Mouse (Mus musculus): ENCODE measurements at regions not wholly inside any gene's neighbourhood (a gene's known extent, or its start where the extent isn't known, plus 50 kb on each side); places are given as distances from the start of the nearest gene placed in this dataset.
A peak's percentile ranks its signal among the peaks of the same experiment; 100 is the strongest.
"Not testable (repeated sequence)": the region's sequence is repeated elsewhere in the genome, so short reads cannot be mapped to it uniquely, and the experiment has no call there.

DNA sequence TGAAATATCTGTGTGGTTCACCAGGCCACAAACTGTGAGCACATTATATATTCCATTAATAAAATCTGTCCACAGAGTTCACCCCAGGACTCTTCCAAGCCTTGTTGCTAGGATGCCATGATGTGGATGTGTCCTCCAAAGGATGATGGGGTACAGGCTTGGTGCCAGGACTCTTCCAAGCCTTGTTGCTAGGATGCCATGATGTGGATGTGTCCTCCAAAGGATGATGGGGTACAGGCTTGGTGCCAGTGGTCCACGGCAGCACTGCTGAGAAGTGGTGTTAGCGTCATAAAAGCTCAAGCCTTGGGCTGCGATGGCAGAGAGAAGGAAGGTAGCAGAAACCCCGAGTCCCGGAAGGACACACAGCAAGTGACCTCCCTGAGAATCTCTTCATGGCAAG, 153.4 kb downstream of the Srek1 start:
- not testable (repeated sequence) for DNase-seq (ENCODE audit: low spot score)

DNA sequence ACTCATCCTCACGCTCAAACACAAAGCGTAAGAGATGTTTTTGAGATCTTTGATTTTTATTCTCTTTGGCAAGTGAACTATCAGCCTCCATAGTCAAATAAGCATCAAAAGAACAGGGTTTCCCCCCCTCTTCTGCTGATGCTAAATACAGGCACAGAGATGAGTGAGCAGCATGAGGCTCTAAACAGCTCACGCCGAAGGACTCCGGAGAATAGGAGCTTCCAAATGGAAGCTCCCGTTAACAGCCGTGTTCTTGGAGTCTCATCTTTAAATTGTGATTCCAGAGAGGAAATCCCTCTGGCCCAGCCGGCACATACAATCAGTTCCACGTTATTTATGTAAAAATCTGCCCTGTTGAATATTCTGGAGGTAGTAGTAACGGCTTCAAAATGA, 161.1 kb downstream of the Srek1 start:
- no peak for DNase-seq (ENCODE audit: low spot score)

DNA sequence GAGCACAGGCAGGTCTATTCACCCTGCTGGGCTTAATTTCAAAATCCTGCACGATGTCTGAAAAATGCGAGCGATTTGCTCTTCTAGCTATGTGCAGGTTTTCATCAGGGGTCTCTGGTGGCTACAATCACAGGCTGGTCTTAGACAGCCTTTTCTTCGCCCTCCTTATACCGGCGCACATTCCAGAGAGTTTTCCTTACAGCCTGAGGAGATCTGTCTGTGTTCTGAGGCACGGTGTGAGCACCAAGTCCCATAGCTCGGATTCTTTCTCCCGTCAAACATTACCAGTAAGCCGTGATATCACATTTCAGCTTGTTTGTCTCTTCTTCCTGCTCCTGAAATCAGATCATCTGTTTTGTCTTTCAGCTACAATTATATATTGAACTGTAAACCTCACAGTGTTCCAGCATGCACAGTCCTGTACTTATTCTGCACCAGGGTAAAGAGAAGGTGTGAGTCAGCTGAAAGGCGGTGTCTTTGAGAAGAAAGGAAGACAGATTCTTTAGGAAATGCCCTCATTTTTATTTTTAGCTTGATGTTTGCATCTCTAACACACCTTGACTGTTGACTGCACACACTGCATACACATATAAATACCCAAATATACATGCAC, 161.6 kb downstream of the Srek1 start:
- peak; percentile 22 for DNase-seq (ENCODE audit: low spot score)

DNA sequence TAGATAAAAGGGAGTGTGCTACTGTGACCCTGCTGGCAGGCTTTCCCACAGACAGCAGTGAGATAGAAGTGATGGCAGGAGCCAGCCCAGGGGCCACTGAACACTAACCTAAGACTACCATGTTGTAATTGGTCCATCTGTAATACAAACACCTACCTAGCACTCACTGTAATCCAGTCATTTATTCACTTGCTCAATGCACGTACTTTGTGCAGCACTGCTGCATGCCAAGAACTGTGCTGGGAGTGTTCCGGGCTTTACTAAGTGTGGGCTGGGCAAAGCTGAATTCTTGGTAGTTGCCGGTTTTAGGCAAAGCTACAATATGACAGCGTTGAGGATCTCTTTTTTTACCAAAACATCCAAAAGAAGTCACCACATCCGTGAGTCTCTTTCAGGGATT, 172.1 kb downstream of the Srek1 start:
- DNase-seq (ENCODE audit: low spot score) = no peak

DNA sequence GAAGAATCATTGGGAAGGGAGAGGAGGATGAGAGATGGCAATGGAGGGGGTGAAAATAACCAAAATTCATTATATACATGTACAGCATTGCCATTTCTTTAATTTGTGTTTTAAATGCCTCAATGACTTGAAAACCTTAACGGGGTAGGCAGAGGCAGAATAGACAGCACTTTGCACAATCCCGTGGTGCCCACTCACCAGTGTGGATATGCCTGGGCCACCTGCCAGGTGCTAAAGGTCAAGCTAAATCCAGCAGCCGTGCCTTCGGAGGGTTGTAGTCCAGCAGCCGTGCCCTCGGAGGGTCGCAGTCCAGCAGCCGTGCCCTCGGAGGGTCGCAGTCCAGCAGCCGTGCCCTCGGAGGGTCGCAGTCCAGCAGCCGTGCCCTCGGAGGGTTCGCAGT, 182.0 kb downstream of the Srek1 start:
- no peak for DNase-seq (ENCODE audit: low spot score)

DNA sequence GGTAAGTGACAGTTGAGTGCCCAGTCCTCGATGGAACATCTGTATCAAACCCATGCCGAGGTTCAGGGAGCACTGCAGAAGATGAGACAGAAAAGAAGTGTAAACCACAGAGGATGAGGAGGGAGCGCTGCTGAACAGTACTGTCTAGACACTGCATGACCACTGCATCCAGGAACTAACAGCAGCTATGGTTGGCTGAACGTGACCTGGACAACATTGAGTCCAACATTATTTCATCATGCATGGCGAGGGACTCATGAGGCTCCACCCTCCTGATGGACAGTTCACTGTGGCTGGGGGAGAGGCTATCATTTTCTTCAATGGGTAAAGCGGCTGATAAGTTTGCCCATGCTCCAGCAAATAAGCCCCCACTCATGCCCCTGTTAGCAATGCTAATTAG, 182.5 kb downstream of the Srek1 start:
- no peak for DNase-seq (ENCODE audit: low spot score)

DNA sequence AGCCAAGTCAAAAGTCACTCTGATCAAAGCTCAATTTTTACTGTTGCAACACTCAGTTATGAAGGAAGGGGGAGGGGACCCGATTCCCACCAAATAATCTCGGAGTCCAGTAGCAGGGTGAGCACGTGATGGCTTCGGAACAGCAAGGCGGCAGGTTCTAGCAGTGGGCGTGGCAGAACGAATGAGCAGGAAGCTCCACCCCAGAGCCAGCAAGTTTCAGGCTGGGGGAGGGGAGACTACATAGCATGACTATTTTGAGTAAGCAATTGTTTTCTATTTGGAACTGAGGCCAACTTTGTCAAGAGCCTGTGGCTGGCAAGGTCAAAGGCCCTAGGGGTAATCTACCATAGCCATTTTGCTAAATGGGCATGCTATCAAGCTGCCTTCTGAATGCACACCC, 183.0 kb downstream of the Srek1 start:
- not testable (repeated sequence) for DNase-seq (ENCODE audit: low spot score)

DNA sequence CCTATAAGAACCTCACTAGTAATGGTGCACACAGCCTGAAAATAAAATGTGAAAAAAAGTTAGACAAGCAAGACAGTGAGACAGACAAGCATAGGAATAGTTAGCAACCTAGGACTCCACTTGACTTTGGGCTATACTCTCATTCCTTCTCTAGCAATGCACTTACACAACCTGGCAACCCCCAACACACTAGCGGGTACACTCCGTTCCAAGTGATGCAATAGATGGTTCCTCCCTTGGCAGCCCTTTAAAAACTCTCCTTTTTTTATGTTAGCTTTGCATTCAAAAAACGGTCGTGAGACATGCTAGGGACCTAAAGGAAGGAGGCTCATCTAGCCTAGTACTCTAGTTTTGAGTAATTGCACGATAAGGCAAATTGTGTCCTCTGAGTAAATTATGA, 184.8 kb downstream of the Srek1 start:
- DNase-seq (ENCODE audit: low spot score) = no peak

DNA sequence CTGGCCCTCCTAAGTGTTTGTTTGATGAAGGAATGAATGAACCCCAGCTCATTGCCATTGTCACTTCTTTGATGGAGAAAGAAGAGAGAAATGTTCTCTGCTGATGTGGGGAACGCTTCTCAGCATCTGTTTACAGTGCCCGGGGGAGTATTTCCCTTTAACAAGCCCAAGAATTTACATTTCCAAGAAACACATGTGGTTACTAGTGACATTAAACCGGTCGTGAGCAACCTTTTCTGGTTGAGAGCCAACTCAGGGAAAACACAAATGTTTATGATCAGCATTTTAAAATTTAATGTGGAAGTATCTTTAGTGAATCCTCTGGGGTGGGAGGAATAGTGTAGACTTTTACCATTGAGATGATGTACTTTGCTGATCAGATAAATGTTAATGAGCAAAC, 197.6 kb downstream of the Srek1 start:
- no peak for DNase-seq (ENCODE audit: low spot score)

DNA sequence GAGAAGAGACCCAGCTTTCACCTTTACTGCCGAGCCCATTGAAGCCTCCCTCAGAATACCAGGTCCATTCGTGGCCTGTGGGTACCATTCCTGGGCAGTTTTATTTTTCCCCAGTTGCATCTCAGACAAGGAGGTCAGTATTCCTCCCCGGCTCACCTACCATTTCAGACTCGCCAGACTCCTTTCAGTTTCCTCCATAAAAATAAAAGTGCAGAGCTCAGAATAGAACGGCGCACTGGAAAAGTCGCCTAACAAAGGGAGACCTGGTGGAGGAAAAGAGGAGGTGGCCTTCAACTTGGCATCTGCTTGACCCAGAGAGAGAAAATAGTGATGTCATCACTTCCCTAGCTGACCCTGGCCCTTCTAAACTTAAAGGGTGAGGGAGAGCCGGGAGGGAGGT, 209.7 kb downstream of the Srek1 start:
- DNase-seq (ENCODE audit: low spot score) = no peak

DNA sequence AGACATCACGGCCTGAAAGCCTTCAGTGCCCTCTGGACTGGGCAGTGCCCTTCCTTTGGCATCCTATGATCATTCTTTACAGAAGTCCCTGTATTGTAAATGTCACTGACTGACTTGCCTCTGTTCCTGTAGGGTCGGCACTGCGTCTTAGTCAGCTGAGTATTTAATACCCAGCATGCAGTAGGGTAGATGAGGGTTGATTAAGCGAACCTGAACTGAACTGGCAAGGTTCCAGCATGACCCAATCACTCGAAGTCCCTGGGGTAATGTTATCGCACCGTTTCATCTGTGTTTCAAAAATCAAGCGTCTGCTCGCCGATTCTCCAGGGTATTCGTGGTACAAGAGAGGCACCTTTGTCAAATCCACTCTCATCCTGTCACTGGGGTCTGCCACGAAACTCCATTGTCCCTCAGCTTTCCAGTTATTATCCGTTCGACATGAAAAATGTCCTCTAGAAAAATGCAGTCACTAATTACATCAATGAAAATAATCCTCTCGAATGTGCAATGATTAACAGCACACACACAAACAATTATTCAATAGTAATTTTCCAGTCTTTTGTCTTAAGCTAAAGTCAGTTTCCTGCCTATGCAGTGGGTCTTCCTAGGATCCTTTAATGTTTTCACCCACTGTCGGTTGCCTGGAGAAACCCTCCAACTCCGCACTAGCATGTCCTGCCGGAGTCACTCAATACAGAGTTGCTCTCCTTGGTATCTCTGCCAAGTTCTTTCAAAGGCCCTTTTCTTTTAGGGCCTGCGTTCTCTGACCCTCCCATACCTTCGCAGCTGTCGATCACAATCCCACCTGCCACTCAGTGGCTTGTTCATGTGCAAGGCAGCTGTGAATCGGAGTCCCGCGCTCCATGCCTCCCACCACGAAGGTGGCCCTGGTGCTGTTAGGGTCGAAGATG, 212.4 kb downstream of the Srek1 start:
- DNase-seq (ENCODE audit: low spot score) = no peak

DNA sequence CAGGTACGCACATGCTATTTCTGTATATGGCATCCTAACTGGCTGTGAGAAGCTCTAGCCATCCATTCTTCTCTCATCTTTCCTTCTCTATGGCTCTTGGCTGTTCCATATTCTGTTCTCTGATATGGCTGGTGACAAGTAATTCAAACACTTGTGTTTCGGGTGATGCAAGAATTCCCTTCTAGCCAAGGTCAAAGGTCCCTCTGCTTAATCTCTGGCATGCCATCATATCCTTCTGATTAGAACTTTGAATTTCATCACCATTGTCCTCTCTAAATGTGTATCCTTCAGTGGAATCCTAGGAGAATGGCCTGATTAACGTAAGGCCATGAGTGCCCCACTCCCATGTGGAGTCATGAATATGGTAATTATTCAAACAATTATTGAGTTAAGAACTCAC, 215.5 kb downstream of the Srek1 start:
- DNase-seq (ENCODE audit: low spot score) = no peak

DNA sequence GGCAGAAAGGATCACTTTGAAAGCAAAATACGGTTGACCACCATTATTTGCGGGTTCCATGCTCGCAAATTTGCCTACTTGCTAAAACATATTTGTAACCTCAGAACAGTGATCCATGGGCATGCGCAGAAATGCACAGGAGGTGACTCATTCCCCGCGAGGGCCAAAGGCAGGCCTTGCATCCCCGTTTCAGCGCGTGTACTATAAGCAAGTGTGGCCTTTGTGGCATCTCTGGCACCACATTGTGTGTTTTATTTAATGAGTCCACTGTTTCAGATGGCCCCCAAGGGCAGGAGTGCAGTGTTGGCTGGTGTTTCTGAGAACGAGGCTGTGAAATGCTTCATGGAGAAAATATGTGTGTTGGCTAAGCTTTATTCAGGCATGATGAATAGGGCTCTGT, 205.3 kb upstream of the Mast4 start:
- DNase-seq (ENCODE audit: low spot score) = no peak

DNA sequence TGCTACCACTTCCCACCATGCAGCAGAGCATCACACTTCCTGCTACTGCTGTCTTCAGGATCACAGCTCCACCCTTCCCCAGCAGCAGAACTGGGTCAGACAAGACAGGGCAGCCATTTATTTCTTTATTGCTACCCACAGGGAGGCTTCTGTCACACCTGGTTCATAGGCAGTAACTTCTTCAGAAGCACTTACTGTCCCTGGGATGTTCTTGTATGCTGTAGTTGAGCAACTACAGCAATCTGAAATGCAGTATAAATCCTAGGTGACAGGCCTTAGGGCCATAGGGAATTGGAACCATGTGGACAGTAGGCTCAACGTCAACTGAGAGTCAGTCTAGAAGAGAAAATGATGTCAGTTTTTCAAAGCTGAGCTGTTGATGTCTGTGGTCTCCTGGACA, 179.5 kb upstream of the Mast4 start:
- no peak for DNase-seq (ENCODE audit: low spot score)

DNA sequence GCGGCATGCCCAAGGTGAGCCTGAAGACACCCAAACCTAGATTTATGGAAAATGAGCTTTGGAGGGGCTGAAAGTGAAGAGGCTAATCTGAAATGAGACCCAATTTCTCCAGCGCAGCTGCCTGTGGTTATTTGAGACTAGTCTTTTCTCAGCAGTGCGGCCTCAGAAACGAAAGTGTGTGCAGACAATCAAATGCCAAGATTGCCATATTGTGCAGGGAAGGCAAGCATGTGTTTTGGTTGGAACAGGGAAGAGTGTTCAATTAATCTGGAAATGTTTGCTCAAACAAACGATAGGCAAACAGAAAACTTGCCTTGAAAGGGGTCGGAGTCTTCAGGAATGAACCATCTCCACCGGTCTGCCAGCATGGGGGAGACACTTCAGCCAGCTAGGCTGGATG, 178.2 kb upstream of the Mast4 start:
- no peak for DNase-seq (ENCODE audit: low spot score)

DNA sequence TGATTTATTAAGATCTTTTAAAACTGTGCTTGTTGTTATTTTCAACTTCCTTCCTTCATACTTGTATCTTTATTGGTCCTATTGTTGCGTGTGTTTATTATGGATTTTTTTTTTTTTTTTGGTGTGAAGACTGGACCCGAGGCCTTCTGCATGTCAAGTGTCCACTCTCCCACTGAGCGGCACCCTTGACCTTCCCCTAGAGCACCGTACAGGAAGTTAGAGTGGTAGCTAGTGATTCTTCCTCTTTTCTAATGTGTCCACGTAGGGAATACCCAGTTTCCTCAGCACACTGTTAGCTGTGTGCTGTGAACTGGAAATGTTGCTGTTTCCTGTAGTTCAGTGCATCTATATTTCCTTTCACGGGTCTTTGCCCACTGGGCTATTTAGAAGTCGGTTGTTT, 170.7 kb upstream of the Mast4 start:
- no peak for DNase-seq (ENCODE audit: low spot score)

DNA sequence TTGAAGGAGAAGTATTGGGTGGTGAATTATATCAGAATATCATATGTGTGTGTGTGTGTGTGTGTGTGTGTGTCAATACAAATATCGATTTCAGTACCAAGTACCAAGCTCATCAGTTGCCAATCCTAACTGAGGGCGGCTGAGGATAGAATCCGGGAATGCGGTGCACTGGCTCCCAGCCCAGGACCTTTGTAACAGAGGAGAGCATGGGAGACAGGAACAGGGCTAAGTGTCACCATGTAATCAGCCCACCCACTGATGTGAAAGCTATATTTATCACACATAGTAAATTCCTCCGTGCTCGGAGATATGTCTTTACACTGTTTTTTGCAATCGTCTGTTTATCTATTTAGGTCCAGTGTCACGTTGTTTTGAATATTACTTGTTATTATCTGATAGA, 165.1 kb upstream of the Mast4 start:
- DNase-seq (ENCODE audit: low spot score) = no peak

DNA sequence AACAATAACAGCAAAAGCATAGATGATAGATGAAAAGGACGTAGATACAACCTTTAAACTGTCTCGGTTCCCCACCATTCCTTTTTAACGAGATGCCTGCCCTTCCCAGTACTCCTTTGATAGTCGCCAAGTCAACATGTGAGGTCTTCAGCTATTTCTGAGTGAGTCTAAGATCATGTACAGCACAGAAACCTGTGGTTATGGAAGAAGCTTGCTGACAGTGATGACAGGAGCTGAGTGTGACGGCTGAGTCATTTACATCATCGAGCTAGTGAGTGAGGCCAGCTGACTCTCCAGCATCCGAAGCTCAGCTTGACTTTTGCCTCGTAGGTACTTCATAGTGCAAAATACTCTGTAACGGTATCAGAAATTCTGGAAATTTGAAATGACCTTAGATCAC, 160.1 kb upstream of the Mast4 start:
- DNase-seq (ENCODE audit: low spot score) = no peak

DNA sequence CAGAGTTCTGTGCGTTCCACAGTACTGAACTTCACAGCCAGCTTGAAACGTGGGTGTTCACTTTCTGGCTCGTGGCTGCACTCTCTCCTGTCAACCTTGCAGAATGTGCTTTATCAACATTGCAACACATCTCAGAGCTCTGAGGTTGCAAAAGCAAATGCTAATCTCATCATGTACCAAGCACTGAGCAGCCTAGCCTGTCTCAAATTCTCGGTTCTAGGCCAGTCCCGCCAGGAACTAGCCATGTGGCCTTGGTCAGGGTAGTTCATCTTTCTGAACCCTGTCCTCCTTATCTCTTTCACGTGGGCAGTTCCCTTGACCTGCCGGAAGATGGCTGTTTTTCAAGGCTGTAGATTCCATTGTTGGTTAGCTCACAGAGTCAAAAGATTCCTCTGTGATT, 159.3 kb upstream of the Mast4 start:
- peak; percentile 78 for DNase-seq (ENCODE audit: low spot score)

DNA sequence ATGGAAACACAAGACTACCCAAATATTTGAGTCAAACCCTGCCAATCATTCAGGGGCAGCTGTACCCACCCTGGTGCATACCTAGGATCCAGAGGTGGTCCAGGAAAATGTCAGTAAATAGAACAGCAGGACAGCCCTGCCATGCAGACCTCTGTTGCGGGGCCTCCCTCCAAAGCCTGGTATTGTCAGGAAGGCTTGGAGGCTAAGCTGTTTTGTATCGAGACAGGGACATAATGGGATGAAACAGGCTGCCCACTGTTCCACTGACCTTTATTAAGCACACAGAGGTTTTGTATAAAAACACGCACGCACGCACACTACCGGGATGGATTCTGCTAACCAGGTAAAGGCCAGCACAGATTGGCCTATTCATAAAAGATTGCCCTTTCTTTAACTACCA, 155.8 kb upstream of the Mast4 start:
- no peak for DNase-seq (ENCODE audit: low spot score)

DNA sequence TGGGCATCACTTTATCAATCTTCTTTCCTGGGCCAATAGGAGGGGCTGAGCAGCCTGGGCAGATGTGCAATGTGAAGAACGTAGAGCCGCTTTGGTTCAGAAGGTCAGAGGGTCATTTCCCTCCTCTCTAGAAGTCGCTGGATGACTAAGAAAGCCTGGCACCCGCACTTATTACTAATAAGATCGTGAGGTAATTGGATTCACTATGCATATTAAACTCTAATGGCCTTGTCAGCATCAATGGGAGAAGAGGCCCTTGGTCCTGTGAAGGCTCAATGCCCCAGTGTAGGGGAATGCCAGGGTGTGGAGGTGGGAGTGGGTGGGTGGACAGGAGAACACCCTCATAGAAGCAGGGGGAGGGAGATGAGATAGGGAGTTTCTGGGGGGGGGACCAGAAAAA, 149.8 kb upstream of the Mast4 start:
- no peak for DNase-seq (ENCODE audit: low spot score)

DNA sequence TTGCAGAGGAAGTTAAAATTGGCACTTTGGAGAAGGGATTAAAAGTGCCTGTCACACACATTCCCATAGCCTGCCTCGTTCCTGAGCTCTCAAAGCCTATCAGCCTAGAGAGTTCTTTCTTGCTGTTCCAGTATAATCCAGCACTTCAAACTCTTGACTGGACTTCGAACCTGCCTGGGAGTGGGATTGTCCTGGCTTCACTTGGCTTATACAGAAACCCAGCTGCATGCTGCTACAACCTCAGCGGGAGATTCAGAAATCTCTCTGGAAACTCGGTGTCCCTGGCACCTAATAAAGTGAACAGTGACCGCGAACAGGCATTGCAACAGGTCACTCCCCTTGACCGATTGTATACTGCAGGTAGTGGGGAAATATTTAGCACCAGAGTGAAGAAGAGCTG, 149.1 kb upstream of the Mast4 start:
- DNase-seq (ENCODE audit: low spot score) = peak; percentile 53

DNA sequence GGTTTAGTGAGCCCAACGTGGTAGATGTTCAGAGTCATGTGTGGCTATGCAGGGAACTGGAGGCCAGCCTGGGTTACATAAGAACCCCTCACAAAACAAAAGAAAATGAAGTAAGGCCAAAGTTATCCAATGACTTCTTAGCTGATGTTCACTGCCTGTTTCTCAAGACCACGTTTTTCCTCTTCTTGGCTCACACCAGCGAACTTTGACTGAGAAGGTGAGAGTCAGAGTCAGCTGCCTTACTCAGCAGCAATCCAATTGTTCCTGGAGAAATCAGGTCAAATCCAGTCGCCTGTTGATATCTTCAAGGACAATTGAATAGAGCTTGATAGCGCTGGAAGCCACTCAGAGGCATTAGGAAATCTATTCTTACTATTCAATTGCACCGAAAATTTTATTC, 142.0 kb upstream of the Mast4 start:
- DNase-seq (ENCODE audit: low spot score) = no peak

DNA sequence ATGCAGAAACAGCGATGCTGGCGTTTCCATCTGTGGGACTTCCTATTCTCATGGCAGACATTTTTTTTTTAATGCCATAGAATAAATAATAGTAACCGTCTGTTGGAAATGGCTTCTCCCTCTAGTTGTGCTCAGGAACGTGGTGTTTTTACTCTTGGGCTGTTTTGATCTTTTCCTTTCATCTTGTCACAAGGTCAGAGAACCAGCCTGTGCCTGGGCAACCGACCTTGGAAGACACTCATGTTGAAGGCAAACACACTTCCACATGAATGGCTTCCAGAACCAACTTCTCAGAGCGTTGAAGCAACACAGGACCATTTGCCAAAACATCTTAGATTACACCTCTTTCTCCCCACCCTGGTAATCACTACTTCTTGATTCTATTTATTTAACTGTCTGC, 137.9 kb upstream of the Mast4 start:
- no peak for DNase-seq (ENCODE audit: low spot score)

All from yolk sac, embryonic 10.5 days (tissue).